Mouse (Mus musculus) myocyte (in vitro differentiated cells): ENCODE measurements around the gene Agpat4. TPM values are rescaled to one million over a fixed set of nuclear protein-coding genes. Genes with fewer than 3 reads are reported as not detected.

Experiments used
- H3K27me3 ChIP-seq: one replicate; pipeline ENCODE4 v1.6.1; 2011; ENCODE audit not compliant: control insufficient read depth, insufficient read depth, insufficient read length
- H3K36me3 ChIP-seq: one replicate; pipeline ENCODE4 v1.6.1; 2011; ENCODE audit not compliant: control insufficient read depth, insufficient read depth
- H3K4me2 ChIP-seq: one replicate; pipeline ENCODE4 v1.6.1; 2011; ENCODE audit warnings: low read depth, control low read depth
- H3K4me3 ChIP-seq: one replicate; pipeline ENCODE4 v1.5.1; 2011; ENCODE audit warnings: mild to moderate bottlenecking, control low read depth, moderate library complexity
- H3K79me2 ChIP-seq: one replicate; pipeline ENCODE4 v1.6.1; 2011; ENCODE audit not compliant: control insufficient read depth, insufficient read depth
- H3ac ChIP-seq: one replicate; pipeline ENCODE4 v1.6.1; 2011; ENCODE audit not compliant: control insufficient read depth, insufficient read length
- CEBPB ChIP-seq: IDR thresholded peaks from 2 replicates; pipeline ENCODE4 v1.6.1; 2011; ENCODE audit warnings: mild to moderate bottlenecking, moderate library complexity; ENCODE audit not compliant: poor library complexity, insufficient read depth, severe bottlenecking
- E2F4 ChIP-seq: IDR thresholded peaks from one replicate; pipeline ENCODE4 v1.6.1; 2011; ENCODE audit warnings: mild to moderate bottlenecking, control low read depth, moderate library complexity; ENCODE audit not compliant: insufficient read depth
- MAX ChIP-seq: IDR thresholded peaks from one replicate; pipeline ENCODE4 v1.6.1; 2011; ENCODE audit warnings: low read depth, mild to moderate bottlenecking, control low read depth
- MYOD1 ChIP-seq, 3 experiments: IDR thresholded peaks; one replicate each; pipeline ENCODE4 v1.6.1; 2011; ENCODE audit warnings: control low read depth in 2 of 3, low read depth in 2 of 3, mild to moderate bottlenecking in 2 of 3, moderate library complexity in 1 of 3; ENCODE audit not compliant: insufficient read length in 2 of 3, control insufficient read depth in 1 of 3
- MYOG ChIP-seq, 3 experiments: IDR thresholded peaks; one replicate each; pipeline ENCODE4 v1.6.1; 2011; ENCODE audit warnings: control low read depth in 2 of 3, low read depth in 2 of 3, mild to moderate bottlenecking in 2 of 3; ENCODE audit not compliant: insufficient read length in 2 of 3, control insufficient read depth in 1 of 3, insufficient read depth in 1 of 3
- POLR2A ChIP-seq: IDR thresholded peaks from one replicate; pipeline ENCODE4 v1.6.1; 2011; ENCODE audit warnings: low read depth, mild to moderate bottlenecking, control low read depth, moderate library complexity; ENCODE audit not compliant: insufficient read length
- POLR2AphosphoS2 ChIP-seq: IDR thresholded peaks from one replicate; pipeline ENCODE4 v1.6.1; 2011; ENCODE audit warnings: low read depth, control low read depth; ENCODE audit not compliant: insufficient read length
- REST ChIP-seq: IDR thresholded peaks from one replicate; pipeline ENCODE4 v1.6.1; 2011; ENCODE audit warnings: mild to moderate bottlenecking, control low read depth, moderate library complexity; ENCODE audit not compliant: insufficient read depth, insufficient read length
- SRF ChIP-seq: IDR thresholded peaks from one replicate; pipeline ENCODE4 v1.6.1; 2011; ENCODE audit warnings: low read depth; ENCODE audit not compliant: control insufficient read depth, insufficient read length
- TCF12 ChIP-seq: IDR thresholded peaks from one replicate; pipeline ENCODE4 v1.6.1; 2011; ENCODE audit warnings: mild to moderate bottlenecking, control low read depth; ENCODE audit not compliant: poor library complexity, insufficient read depth, severe bottlenecking
- TCF3 ChIP-seq: IDR thresholded peaks from one replicate; pipeline ENCODE4 v1.6.1; 2011; ENCODE audit warnings: low read depth, control low read depth; ENCODE audit not compliant: insufficient read length
- USF1 ChIP-seq: IDR thresholded peaks from one replicate; pipeline ENCODE4 v1.6.1; 2011; ENCODE audit warnings: low read depth, mild to moderate bottlenecking, control low read depth, moderate library complexity
- polyA plus RNA-seq: library from polyadenylated mRNA; unstranded; fragments of >200 nt; fragmentation: generic; extraction: Trizol; gene quantifications from one replicate; pipeline ENCODE4 v1.2.1, GENCODE M21; 2012; ENCODE audit warnings: missing spikeins

Gene Agpat4
- polyA plus RNA-seq, 1 experiment, result 35.8 TPM

DNA sequence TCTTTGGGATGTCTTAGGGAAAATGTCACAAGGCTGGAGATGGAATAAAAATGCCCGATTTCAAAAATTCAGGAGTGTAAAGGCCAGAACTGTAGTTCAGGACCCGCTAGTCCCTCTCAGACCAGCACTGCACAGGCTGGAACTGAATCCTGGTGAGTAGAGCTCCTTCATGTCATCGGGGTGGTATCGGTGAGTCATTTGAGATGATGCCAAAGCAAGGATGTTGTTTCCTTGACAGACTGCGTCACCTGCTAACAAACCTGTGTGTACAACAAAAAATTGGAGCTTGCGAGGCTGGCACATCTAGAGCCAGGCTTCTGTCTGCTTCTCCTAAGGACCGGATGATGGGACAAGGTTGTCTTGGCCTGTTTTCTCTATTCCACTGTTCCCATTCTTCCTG lies 13.1 kb downstream of the Agpat4 start:
- Histone ChIP-seq H3K4me2 (no peak overlapping the region), H3ac (no peak overlapping the region), H3K4me3 (no peak overlapping the region), H3K79me2 (peaks cover 7% of the 10 kb centered on the region), H3K36me3 (no peaks in the 10 kb centered on the region), H3K27me3 (no peaks in the 10 kb centered on the region)
- no peak for TF ChIP-seq TCF12
- no peak for TF ChIP-seq USF1
- no peak for TF ChIP-seq SRF
- TF ChIP-seq MAX, result no peak
- TF ChIP-seq TCF3, result no peak
- no peak for TF ChIP-seq MYOG (IDR thresholded peaks at IDR 0.05; ENCODE audit: control insufficient read depth in 1 of 3, insufficient read depth in 1 of 3, insufficient read length in 2 of 3, low read depth in 2 of 3)
- TF ChIP-seq REST, result no peak

DNA sequence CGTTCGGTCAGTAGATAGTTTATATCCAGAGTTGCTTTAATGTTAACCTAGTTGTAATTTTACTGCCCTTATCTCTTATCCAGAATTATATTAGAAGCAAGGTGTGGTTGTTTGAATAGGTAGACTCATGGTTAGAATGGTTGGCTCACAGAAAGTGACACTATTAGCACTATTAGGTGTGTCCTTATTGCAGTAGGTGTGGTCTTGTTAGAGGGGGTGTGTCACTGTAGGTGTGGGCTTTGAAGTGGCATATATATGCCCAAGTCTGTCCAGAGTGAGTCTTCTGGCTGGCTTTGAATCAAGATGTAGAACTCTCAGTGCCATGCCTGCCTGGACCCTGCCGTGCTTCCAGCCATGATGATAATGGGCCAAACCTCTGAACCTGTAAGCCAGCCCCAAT lies 14.4 kb downstream of the Agpat4 start:
- peaks cover 3% of the 10 kb centered on the region for H3K79me2 ChIP-seq
- no peak for TF ChIP-seq USF1
- no peak for TF ChIP-seq CEBPB
- no peak for TF ChIP-seq MYOG (IDR thresholded peaks at IDR 0.05; ENCODE audit: control insufficient read depth in 1 of 3, insufficient read depth in 1 of 3, insufficient read length in 2 of 3, low read depth in 2 of 3)
- no peak for TF ChIP-seq REST
- TF ChIP-seq POLR2AphosphoS2, result no peak
- TF ChIP-seq POLR2A, result no peak
- no peak for TF ChIP-seq TCF3
- no peak for TF ChIP-seq MYOD1 (IDR thresholded peaks at IDR 0.05; ENCODE audit: control insufficient read depth in 1 of 3, insufficient read length in 2 of 3, low read depth in 2 of 3)
- TF ChIP-seq E2F4, result no peak
- TF ChIP-seq SRF, result no peak
- TF ChIP-seq MAX, result no peak
- no peak for TF ChIP-seq TCF12
- no peaks in the 10 kb centered on the region for H3K27me3 ChIP-seq
- no peaks in the 10 kb centered on the region for H3K36me3 ChIP-seq
- H3ac ChIP-seq, result no peak overlapping the region
- H3K4me3 ChIP-seq, result no peak overlapping the region
- no peak overlapping the region for H3K4me2 ChIP-seq

DNA sequence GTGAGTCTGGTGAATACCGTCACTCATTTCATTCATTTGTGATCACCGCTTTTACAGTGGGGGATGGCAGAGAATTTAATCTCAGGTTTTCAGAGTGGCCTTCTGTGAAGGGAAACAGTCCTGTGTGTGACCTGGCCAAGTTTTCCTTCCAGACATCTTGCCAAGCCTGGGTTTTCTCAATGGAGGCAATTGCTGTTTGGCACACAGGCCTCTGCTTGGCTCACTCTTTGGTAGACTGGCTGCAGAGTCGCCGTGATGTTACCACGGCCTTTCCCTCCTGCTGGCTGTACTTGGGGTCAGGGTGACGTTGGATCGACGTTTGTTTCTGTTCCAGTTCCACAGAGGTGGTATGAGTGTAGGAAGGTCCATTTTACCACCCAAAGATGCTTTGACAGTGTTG lies 15.5 kb downstream of the Agpat4 start:
- TF ChIP-seq TCF12 (no peak), SRF (no peak), MAX (no peak), POLR2A (no peak), USF1 (no peak), REST (no peak), TCF3 (no peak), MYOD1 (IDR thresholded peaks at IDR 0.05; ENCODE audit: control insufficient read depth in 1 of 3, insufficient read length in 2 of 3, low read depth in 2 of 3) (no peak), MYOG (IDR thresholded peaks at IDR 0.05; ENCODE audit: control insufficient read depth in 1 of 3, insufficient read depth in 1 of 3, insufficient read length in 2 of 3, low read depth in 2 of 3) (no peak), POLR2AphosphoS2 (no peak)
- Histone ChIP-seq H3ac (no peak overlapping the region), H3K36me3 (no peaks in the 10 kb centered on the region), H3K4me2 (no peak overlapping the region), H3K4me3 (no peak overlapping the region), H3K27me3 (no peaks in the 10 kb centered on the region), H3K79me2 (no peaks in the 10 kb centered on the region)

DNA sequence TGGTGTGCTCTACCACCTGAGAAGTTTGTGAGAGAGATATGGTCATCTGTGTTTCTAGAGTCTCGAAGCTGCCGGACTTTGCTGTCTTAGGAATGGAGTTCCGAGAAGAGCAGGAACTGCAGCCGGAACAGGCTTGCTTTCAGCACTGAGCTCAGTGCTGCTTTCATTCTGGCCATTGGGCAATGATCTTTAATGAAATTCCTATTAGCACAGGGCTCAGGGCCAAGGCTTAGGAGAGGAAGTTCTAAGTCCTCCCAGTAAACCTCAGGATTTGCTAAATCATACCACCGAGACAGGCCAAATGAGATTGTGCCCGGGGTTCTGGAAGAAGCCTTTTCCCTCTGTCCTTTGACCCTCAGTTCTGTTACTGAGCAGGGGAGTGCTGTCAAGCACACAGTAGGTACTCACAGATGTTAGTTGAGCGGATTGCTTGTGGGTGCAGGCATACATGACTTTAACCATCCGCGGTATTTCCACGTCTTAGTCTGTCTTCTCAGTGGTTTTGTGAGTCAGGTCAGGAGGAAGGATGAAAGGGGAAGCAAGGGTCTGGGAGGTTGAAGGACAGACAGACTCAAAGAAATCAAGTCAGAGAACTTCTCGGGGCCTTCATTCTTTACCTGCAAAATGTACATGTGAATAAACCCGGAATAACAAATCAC lies 16.6 kb downstream of the Agpat4 start:
- TF ChIP-seq TCF3 (no peak), CEBPB (no peak)
- no peaks in the 10 kb centered on the region for H3K36me3 ChIP-seq
- H3K4me3 ChIP-seq, result no peak overlapping the region
- H3K79me2 ChIP-seq, result no peaks in the 10 kb centered on the region
- no peak overlapping the region for H3ac ChIP-seq
- H3K27me3 ChIP-seq, result no peaks in the 10 kb centered on the region
- H3K4me2 ChIP-seq, result no peak overlapping the region

DNA sequence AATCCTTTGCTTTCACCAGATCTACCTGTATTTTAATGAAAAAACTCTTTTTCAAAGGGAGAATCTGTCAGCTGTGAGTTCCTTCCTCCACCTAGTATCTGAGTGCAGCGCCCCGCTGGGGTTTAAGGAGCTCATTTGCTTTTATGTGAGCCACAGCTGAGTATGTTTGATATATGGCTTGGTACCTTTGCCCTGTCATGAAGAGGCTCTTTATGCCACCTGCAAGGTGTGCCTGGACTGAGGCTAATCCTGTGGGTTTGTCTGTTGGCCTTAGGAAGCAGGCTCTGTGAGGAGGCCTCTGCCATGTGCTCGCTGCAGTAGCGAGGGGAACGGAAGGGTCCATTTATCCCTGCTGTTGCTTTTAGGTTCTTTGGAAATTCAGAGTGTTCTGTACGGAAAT lies 19.9 kb downstream of the Agpat4 start:
- no peaks in the 10 kb centered on the region for H3K27me3 ChIP-seq
- no peak overlapping the region for H3ac ChIP-seq
- H3K4me2 ChIP-seq, result no peak overlapping the region
- peaks cover 8% of the 10 kb centered on the region for H3K79me2 ChIP-seq
- H3K36me3 ChIP-seq, result no peaks in the 10 kb centered on the region
- no peak for TF ChIP-seq POLR2A
- no peak for TF ChIP-seq USF1
- no peak for TF ChIP-seq MYOG (IDR thresholded peaks at IDR 0.05; ENCODE audit: control insufficient read depth in 1 of 3, insufficient read depth in 1 of 3, insufficient read length in 2 of 3, low read depth in 2 of 3)
- TF ChIP-seq REST, result no peak
- TF ChIP-seq E2F4, result no peak
- TF ChIP-seq POLR2AphosphoS2, result no peak
- TF ChIP-seq SRF, result no peak
- TF ChIP-seq TCF12, result no peak
- TF ChIP-seq TCF3, result no peak
- no peak for TF ChIP-seq MYOD1 (IDR thresholded peaks at IDR 0.05; ENCODE audit: control insufficient read depth in 1 of 3, insufficient read length in 2 of 3, low read depth in 2 of 3)
- TF ChIP-seq MAX, result no peak
- no peak for TF ChIP-seq CEBPB
- no peak overlapping the region for H3K4me3 ChIP-seq
